Mouse (Mus musculus) bone marrow macrophage, adult 2 months (primary cell): ENCODE results near the gene Mrgprd.

Experiments
- CTCF ChIP-seq: IDR thresholded peaks from 2 replicates; pipeline ENCODE4 v1.5.1; 2012; ENCODE audit warnings: low read depth, mild to moderate bottlenecking, low read length, moderate library complexity
- POLR2A ChIP-seq: IDR thresholded peaks from 2 replicates; pipeline ENCODE4 v1.6.1; 2012; ENCODE audit warnings: mild to moderate bottlenecking, low read depth, low read length, borderline replicate concordance

DNA sequence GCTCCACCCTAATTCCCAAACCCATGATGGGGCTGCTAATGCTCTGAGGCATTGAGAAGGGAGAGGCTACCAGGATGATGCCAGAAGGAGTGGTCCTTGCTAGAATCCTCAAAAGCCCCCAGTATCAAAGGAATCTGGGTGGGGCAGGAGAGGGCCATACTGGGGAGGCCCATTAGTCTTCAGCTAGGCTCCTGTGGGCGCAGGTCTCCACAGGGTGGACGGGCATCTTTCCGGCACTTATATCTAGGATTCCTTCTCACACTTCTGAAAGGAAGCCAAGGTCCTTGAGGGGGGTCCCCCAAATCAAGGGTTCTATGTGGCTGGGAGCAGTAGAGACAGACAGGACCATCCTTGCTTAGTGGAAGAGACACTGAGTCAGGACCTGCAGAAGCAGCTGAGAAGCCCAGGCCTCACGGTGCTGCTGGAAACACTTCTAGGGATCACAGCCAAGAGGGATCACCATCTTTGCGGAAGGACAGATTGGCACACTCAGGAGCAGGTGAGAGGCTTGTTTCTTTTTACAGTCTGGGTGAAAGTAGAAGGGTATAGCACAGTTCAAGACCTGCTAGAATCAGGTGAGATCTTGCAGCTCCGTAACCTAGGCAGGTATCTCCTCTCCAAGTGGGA, at the start of gene Mrgprd:
- no peak for TF ChIP-seq CTCF
- no peak for TF ChIP-seq POLR2A
